Mouse (Mus musculus) gastrocnemius, adult 8-10 months (tissue): ENCODE measurements around the gene Csf1. TPM values are rescaled to one million over a fixed set of nuclear protein-coding genes. Genes with fewer than 3 reads are reported as not detected.

Source experiments
- DNase-seq, 2 experiments: peaks; one replicate each; pipeline ENCODE4 v3.0.0; 2022; ENCODE audit warnings: low spot score in 2 of 2
- total RNA-seq, 4 experiments: library from RNA; stranded (reverse); gene quantifications; 2 replicates each; pipeline ENCODE4 v1.2.4; 2022

The Csf1 gene
- total RNA-seq, 4 experiments from 2014 or later, result 5.0 to 7.4 (median 6.8) TPM

- no peak for DNase-seq
These were observed 23.0 kb upstream of the Csf1 start for GRCm38 (mm10) chr3:107783315-107783714.

GRCm38 (mm10) chr3:107781304-107781703 lies 21.0 kb upstream of the Csf1 start:
- DNase-seq, result no peak

- DNase-seq, result no peak
These were observed 17.7 kb upstream of the Csf1 start for GRCm38 (mm10) chr3:107778016-107778415.

GRCm38 (mm10) chr3:107776295-107776694 lies 16.0 kb upstream of the Csf1 start:
- no peak for DNase-seq

GRCm38 (mm10) chr3:107775736-107776135 lies 15.5 kb upstream of the Csf1 start:
- no peak for DNase-seq

GRCm38 (mm10) chr3:107775056-107775455 lies 14.8 kb upstream of the Csf1 start:
- no peak for DNase-seq

- no peak for DNase-seq
These were observed 12.6 kb upstream of the Csf1 start for GRCm38 (mm10) chr3:107772860-107773259.

- DNase-seq, result no peak
These were observed 9.4 kb upstream of the Csf1 start for GRCm38 (mm10) chr3:107769692-107770091.

GRCm38 (mm10) chr3:107768104-107768989 lies 8.1 kb upstream of the Csf1 start:
- DNase-seq, result no peak

GRCm38 (mm10) chr3:107766804-107767203 lies 6.5 kb upstream of the Csf1 start:
- no peak for DNase-seq

- no peak for DNase-seq
These were observed 5.7 kb upstream of the Csf1 start for GRCm38 (mm10) chr3:107765979-107766378.

GRCm38 (mm10) chr3:107763552-107763951 lies 3.3 kb upstream of the Csf1 start:
- no peak for DNase-seq

GRCm38 (mm10) chr3:107761446-107761845 lies 1.2 kb upstream of the Csf1 start:
- DNase-seq, result no peak

GRCm38 (mm10) chr3:107760771-107761170 lies 502 bp upstream of the Csf1 start:
- DNase-seq, result no peak

GRCm38 (mm10) chr3:107758638-107759037 lies 1.6 kb downstream of the Csf1 start:
- DNase-seq, result no peak

- no peak for DNase-seq
These were observed 2.1 kb downstream of the Csf1 start for GRCm38 (mm10) chr3:107758176-107758575.

- DNase-seq, result no peak
These were observed 2.7 kb downstream of the Csf1 start for GRCm38 (mm10) chr3:107757365-107758129.

GRCm38 (mm10) chr3:107756481-107756866 lies 3.8 kb downstream of the Csf1 start:
- no peak for DNase-seq

GRCm38 (mm10) chr3:107755702-107756480 lies 4.4 kb downstream of the Csf1 start:
- DNase-seq, result no peak

GRCm38 (mm10) chr3:107754632-107755031 lies 5.6 kb downstream of the Csf1 start:
- DNase-seq, result peak in 1 of 2 experiments; percentile 47

- DNase-seq, result no peak
These were observed 8.7 kb downstream of the Csf1 start for GRCm38 (mm10) chr3:107751607-107752006.
